9 mouse cellular contexts compared by ENCODE assay signal in genomic region chr14:59330499-59330898, GRCm38 (mm10). TPM values are rescaled to one million over a fixed set of nuclear protein-coding genes. Genes with fewer than 3 reads are reported as not detected.
DNase-seq lines count a peak whose midpoint lies in the region; ATAC-seq and TF ChIP-seq lines count a peak whose summit lies in the region.
"Not testable (repeated sequence)": the region's sequence is repeated elsewhere in the genome, so short reads cannot be mapped to it uniquely, and the experiment has no call there.
"Had no signal": no experiment of that assay in that cellular context is flagged by ENCODE, and none has a peak within 500 bp of the region (broad histone marks: within the 10 kb centered on the region; RNA-seq: fewer than 3 reads in every experiment).

No protein-coding gene starts in this region.

- not testable (repeated sequence) for H3K9me3 ChIP-seq in hindbrain, embryonic 15.5 days; liver, postnatal 0 days (ENCODE audit: low read length)

- WGBS in hindbrain, embryonic 15.5 days, result 67% methylated on average over 3 of the region's 3 CpGs
- 73% methylated on average over 3 of the region's 3 CpGs for WGBS in liver, postnatal 0 days (ENCODE audit: insufficient replicate concordance)

- not testable (repeated sequence) for H3K4me1 ChIP-seq in hindbrain, embryonic 15.5 days (replicated peaks); liver, postnatal 0 days (ENCODE audit: insufficient read depth)

- not testable (repeated sequence) for H3K36me3 ChIP-seq in hindbrain, embryonic 15.5 days; liver, postnatal 0 days (replicated peaks; ENCODE audit: insufficient read depth, low read length)

- not testable (repeated sequence) for H3K4me3 ChIP-seq in hindbrain, embryonic 15.5 days; liver, postnatal 0 days (ENCODE audit: low read depth, low read length)

- ATAC-seq in hindbrain, embryonic 15.5 days (ENCODE audit: low FRiP score, low read depth), result peak; percentile 34; the same call in 1 of the 2 replicates
- ATAC-seq in liver, postnatal 0 days, result not testable (repeated sequence)
- ATAC-seq in neutrophil, adult 5-6 weeks (ENCODE audit: extremely low read depth, insufficient number of reproducible peaks, low FRiP score, poor library complexity, severe bottlenecking), result 0 out of 2 replicates have a peak, but pooled peaks have one; percentile 30

- H3K4me2 ChIP-seq in hindbrain, embryonic 15.5 days; liver, postnatal 0 days (ENCODE audit: low read depth, low read length): not testable (repeated sequence)

- peak; percentile 3 for DNase-seq in Muller cell, postnatal 12 days (ENCODE audit: inconsistent ontology term)
- DNase-seq in cerebellum, postnatal 25 days, result peak; percentile 8 to 17
- DNase-seq in frontal cortex, postnatal 10 days (ENCODE audit: low spot score in 2 of 2), result peak; percentile 5 to 14
- peak; percentile 24 for DNase-seq in layer of hippocampus, adult 9-11 months
- DNase-seq in liver, postnatal 0 days, result peak; percentile 13
- DNase-seq in thymus, postnatal 25 days, result peak; percentile 18

- H3K27ac ChIP-seq in hindbrain, embryonic 15.5 days (replicated peaks); liver, postnatal 0 days (ENCODE audit: low read depth): not testable (repeated sequence)

- TF ChIP-seq EP300 in liver, postnatal 0 days (IDR thresholded peaks at IDR 0.05; ENCODE audit: low read depth), result not testable (repeated sequence)

- peak; percentile 46 for TF ChIP-seq CTCF in liver, postnatal 0 days (IDR thresholded peaks at IDR 0.05; ENCODE audit: low read depth)

- not testable (repeated sequence) for H3K9ac ChIP-seq in hindbrain, embryonic 15.5 days; liver, postnatal 0 days (replicated peaks)

- not testable (repeated sequence) for H3K27me3 ChIP-seq in hindbrain, embryonic 15.5 days; liver, postnatal 0 days (ENCODE audit: insufficient read depth, low read length)

RNA-seq across cellular contexts. Expression of gene Phf11b, which starts 10.7 kb away (rescaled TPM):
- polyA plus RNA-seq in hindbrain, embryonic 15.5 days (2015; fragmentation: Nextera tagmentation; extraction: Ambion mirVana), result 0.38 and 1.7 TPM in 2 replicates
- 2.1 and 2.6 TPM in 2 replicates for polyA plus RNA-seq in liver, postnatal 0 days (2015; fragmentation: Nextera tagmentation; extraction: Ambion mirVana)
- total RNA-seq in neutrophil, adult 5-6 weeks (2017), result 49.8 and 55.0 TPM in 2 replicates
- polyA plus RNA-seq: midbrain, embryonic 16.5 days had no signal

RNA-seq across cellular contexts. Expression of gene Phf11a, which starts 33.2 kb away (rescaled TPM):
- polyA plus RNA-seq in hindbrain, embryonic 15.5 days (2015; fragmentation: Nextera tagmentation; extraction: Ambion mirVana), result 0.71 TPM in 1 of 2 replicates, not detected in the other
- polyA plus RNA-seq in liver, postnatal 0 days (2015; fragmentation: Nextera tagmentation; extraction: Ambion mirVana), result 0.30 and 0.56 TPM in 2 replicates
- total RNA-seq in neutrophil, adult 5-6 weeks (2017), result 2.8 and 5.9 TPM in 2 replicates
- polyA plus RNA-seq: midbrain, embryonic 16.5 days had no signal

RNA-seq across cellular contexts. Expression of gene Phf11d, which starts 34.8 kb away (rescaled TPM):
- polyA plus RNA-seq in hindbrain, embryonic 15.5 days (2015; fragmentation: Nextera tagmentation; extraction: Ambion mirVana), result 0.23 and 0.62 TPM in 2 replicates
- polyA plus RNA-seq in liver, postnatal 0 days (2015; fragmentation: Nextera tagmentation; extraction: Ambion mirVana), result 2.9 and 3.5 TPM in 2 replicates
- 3.4 and 6.6 TPM in 2 replicates for total RNA-seq in neutrophil, adult 5-6 weeks (2017)
